Mouse (Mus musculus) erythroblast, embryonic 14.5 days (primary cell): ENCODE data around the gene Vps8.

Source experiments
- GATA1 ChIP-seq: IDR thresholded peaks from 2 replicates; pipeline ENCODE4 v1.6.1; 2012; ENCODE audit warnings: low read length, inconsistent platforms, mixed read lengths
- TAL1 ChIP-seq: IDR thresholded peaks from 3 replicates; pipeline ENCODE4 v1.6.1; 2012; ENCODE audit warnings: low read length, inconsistent platforms, mixed read lengths

GRCm38 (mm10) chr16:21590806-21591205 lies 167.9 kb downstream of the Vps8 start:
- TF ChIP-seq TAL1 (no peak), GATA1 (no peak)
